Comparison of ENCODE assay signal across 29 mouse cellular contexts in genomic region chr12:83231258-83231657, GRCm38 (mm10).
DNase-seq lines count a peak whose midpoint lies in the region; ATAC-seq lines count a peak whose summit lies in the region.
"Had no signal": no experiment of that assay in that cellular context is flagged by ENCODE, and none has a peak within 500 bp of the region (broad histone marks: within the 10 kb centered on the region; RNA-seq: fewer than 3 reads in every experiment).

No protein-coding gene starts in this region.

- peaks cover 25% of the 10 kb centered on the region for H3K9me3 ChIP-seq in megakaryocyte, embryonic 14.5 days
- H3K9me3 ChIP-seq in midbrain, embryonic 10.5 days (replicated peaks): 0 out of 2 replicates have a peak, but pooled peaks cover 5% of the 10 kb centered on the region
- H3K9me3 ChIP-seq: forebrain, embryonic 12.5 days; forebrain, embryonic 15.5 days; heart, embryonic 12.5 days; heart, embryonic 15.5 days had no signal

- no peaks in the 10 kb centered on the region for H3K36me3 ChIP-seq in megakaryocyte, embryonic 14.5 days (replicated peaks; ENCODE audit: low read length)
- no peaks in the 10 kb centered on the region for H3K36me3 ChIP-seq in midbrain, embryonic 10.5 days
- H3K36me3 ChIP-seq: embryonic facial prominence, embryonic 10.5 days; embryonic facial prominence, embryonic 13.5 days; forebrain, embryonic 12.5 days; forebrain, embryonic 15.5 days; heart, embryonic 12.5 days; heart, embryonic 15.5 days; hindbrain, embryonic 10.5 days; hindbrain, embryonic 13.5 days had no signal

- no peak for ATAC-seq in megakaryocyte, adult 5-6 weeks (ENCODE audit: poor library complexity, severe bottlenecking)
- 0 out of 2 replicates have a peak, but pooled peaks have one; percentile 45 for ATAC-seq in common myeloid progenitor, adult 5-6 weeks (replicated peaks; ENCODE audit: low read depth, poor library complexity, severe bottlenecking)
- ATAC-seq: forebrain, embryonic 15.5 days; hindbrain, embryonic 16.5 days; Patski had no signal

- H3K4me1 ChIP-seq in megakaryocyte, embryonic 14.5 days: no peaks in the 10 kb centered on the region
- H3K4me1 ChIP-seq in midbrain, embryonic 10.5 days: peaks cover 42% of the 10 kb centered on the region
- H3K4me1 ChIP-seq: embryonic facial prominence, embryonic 13.5 days; forebrain, embryonic 15.5 days had no signal

- no peak overlapping the region for H3K27ac ChIP-seq in midbrain, embryonic 10.5 days (replicated peaks)
- H3K27ac ChIP-seq: embryonic facial prominence, embryonic 10.5 days; embryonic facial prominence, embryonic 13.5 days; forebrain, embryonic 12.5 days; forebrain, embryonic 15.5 days; heart, embryonic 15.5 days; hindbrain, embryonic 10.5 days; hindbrain, embryonic 13.5 days had no signal

- peak; percentile 91 for DNase-seq in heart, adult 11 months
- no peak for DNase-seq in heart, adult 9 months (ENCODE audit: low spot score in 2 of 2)
- no peak for DNase-seq in cerebellum, adult 9-11 months
- no peak for DNase-seq in midbrain, embryonic 10.5 days (ENCODE audit: low spot score)
- DNase-seq in thymus, postnatal 25 days: no peak
- DNase-seq: adrenal gland, postnatal 10 days; adrenal gland, postnatal 36 days; B cell, adult 2 months; cerebellum, adult 18-20 months; cerebellum, adult 9-10 months; cerebellum, postnatal 25 days; embryo, embryonic 11 days; gastrocnemius, postnatal 25 days; heart, postnatal 10 days; heart, postnatal 36 days had no signal

- 84% methylated on average over 4 of the region's 4 CpGs for WGBS in midbrain, embryonic 10.5 days

- peak overlapping the region; percentile 21 for H3K4me3 ChIP-seq in megakaryocyte, embryonic 14.5 days (replicated peaks)
- no peak overlapping the region for H3K4me3 ChIP-seq in midbrain, embryonic 10.5 days
- H3K4me3 ChIP-seq: embryonic facial prominence, embryonic 10.5 days; embryonic facial prominence, embryonic 13.5 days; erythroblast, embryonic 14.5 days; forebrain, embryonic 12.5 days; forebrain, embryonic 15.5 days; heart, embryonic 12.5 days; heart, embryonic 15.5 days; hindbrain, embryonic 10.5 days; hindbrain, embryonic 13.5 days had no signal

- H3K27me3 ChIP-seq in megakaryocyte, embryonic 14.5 days (replicated peaks): peaks cover 12% of the 10 kb centered on the region
- no peaks in the 10 kb centered on the region for H3K27me3 ChIP-seq in midbrain, embryonic 10.5 days (ENCODE audit: low read depth, poor library complexity, severe bottlenecking)
- H3K27me3 ChIP-seq: embryonic facial prominence, embryonic 13.5 days; forebrain, embryonic 12.5 days; forebrain, embryonic 15.5 days; heart, embryonic 12.5 days; heart, embryonic 15.5 days; hindbrain, embryonic 13.5 days had no signal
